Mouse (Mus musculus) layer of hippocampus, postnatal 36 days (tissue): ENCODE data around the gene Acad12. TPM values are rescaled to one million over a fixed set of nuclear protein-coding genes. Genes with fewer than 3 reads are reported as not detected.
A peak's percentile ranks its signal among the peaks of the same experiment; 100 is the strongest.
"Not testable (repeated sequence)": the region's sequence is repeated elsewhere in the genome, so short reads cannot be mapped to it uniquely, and the experiment has no call there.

ENCODE experiments used
- DNase-seq, 2 experiments: peaks; one replicate each; pipeline ENCODE4 v3.0.0; 2022
- total RNA-seq, 2 experiments: library from RNA; stranded (reverse); gene quantifications; 2 replicates each; pipeline ENCODE4 v1.2.3; 2021

Acad12 gene
- total RNA-seq, 2 experiments from 2014 or later: 6.8 to 7.8 TPM

GRCm38 (mm10) chr5:121609556-121610135 lies 9.1 kb downstream of the Acad12 start:
- not testable (repeated sequence) for DNase-seq

- peak; percentile 63 to 68 for DNase-seq
Measured at GRCm38 (mm10) chr5:121606151-121606550, 12.6 kb downstream of the Acad12 start.

GRCm38 (mm10) chr5:121603815-121604214 lies 14.9 kb downstream of the Acad12 start:
- DNase-seq: not testable (repeated sequence)

- DNase-seq: peak; percentile 80 to 83
Measured at GRCm38 (mm10) chr5:121601547-121602299, 17.0 kb downstream of the Acad12 start.

GRCm38 (mm10) chr5:121598871-121599610 lies 19.7 kb downstream of the Acad12 start:
- DNase-seq: no peak

- DNase-seq: no peak
Measured at GRCm38 (mm10) chr5:121597991-121598537, 20.7 kb downstream of the Acad12 start.

- no peak for DNase-seq
Measured at GRCm38 (mm10) chr5:121597332-121597731, 21.4 kb downstream of the Acad12 start.

- DNase-seq: no peak
Measured at GRCm38 (mm10) chr5:121596226-121596625, 22.5 kb downstream of the Acad12 start.

GRCm38 (mm10) chr5:121595758-121596157 lies 23.0 kb downstream of the Acad12 start:
- DNase-seq: no peak

GRCm38 (mm10) chr5:121594714-121595313 lies 23.9 kb downstream of the Acad12 start:
- DNase-seq: no peak

- DNase-seq: peak; percentile 69 to 73
Measured at GRCm38 (mm10) chr5:121593451-121594401, 25.0 kb downstream of the Acad12 start, which contains the start of gene Aldh2. Aldh2 (minus strand) TSS chr5:121593824.

GRCm38 (mm10) chr5:121592816-121593407 lies 25.8 kb downstream of the Acad12 start:
- no peak for DNase-seq

GRCm38 (mm10) chr5:121592064-121592815 lies 26.5 kb downstream of the Acad12 start:
- no peak for DNase-seq

- DNase-seq: no peak
Measured at GRCm38 (mm10) chr5:121591417-121592063, 27.2 kb downstream of the Acad12 start.

GRCm38 (mm10) chr5:121589928-121590327 lies 28.8 kb downstream of the Acad12 start:
- DNase-seq: no peak

- DNase-seq: peak; percentile 45 to 49
Measured at GRCm38 (mm10) chr5:121586400-121587039, 32.2 kb downstream of the Acad12 start.

- no peak for DNase-seq
Measured at GRCm38 (mm10) chr5:121585699-121586098, 33.0 kb downstream of the Acad12 start.

GRCm38 (mm10) chr5:121585005-121585404 lies 33.7 kb downstream of the Acad12 start:
- no peak for DNase-seq
